Mouse (Mus musculus) limb, embryonic 10.5 days (tissue): ENCODE measurements around the gene Rps17. TPM values are rescaled to one million over a fixed set of nuclear protein-coding genes. Genes with fewer than 3 reads are reported as not detected.

ENCODE experiments used
- DNase-seq: peaks from one replicate; pipeline ENCODE4 v3.0.0-alpha.2; 2017; ENCODE audit warnings: low spot score
- H3K27ac ChIP-seq: fragments of 300-500 bp; sonication (generic); 2 replicates; pipeline ENCODE4 v1.5.1; 2016; ENCODE audit warnings: mild to moderate bottlenecking
- H3K27me3 ChIP-seq: fragments of 300-500 bp; sonication (generic); 2 replicates; pipeline ENCODE4 v1.6.1; 2016; ENCODE audit warnings: low read depth, mild to moderate bottlenecking; ENCODE audit not compliant: poor library complexity, severe bottlenecking
- H3K36me3 ChIP-seq: fragments of 300-500 bp; sonication (generic); 2 replicates; pipeline ENCODE4 v1.6.1; 2016; ENCODE audit warnings: mild to moderate bottlenecking, moderate library complexity
- H3K4me1 ChIP-seq: fragments of 300-500 bp; sonication (generic); 2 replicates; pipeline ENCODE4 v1.6.1; 2016
- H3K4me3 ChIP-seq: fragments of 300-500 bp; sonication (generic); 2 replicates; pipeline ENCODE4 v1.5.1; 2016; ENCODE audit warnings: mild to moderate bottlenecking, moderate library complexity
- H3K9me3 ChIP-seq: fragments of 300-500 bp; sonication (generic); replicated peaks from 2 replicates; pipeline ENCODE4 v1.6.1; 2016; ENCODE audit warnings: mild to moderate bottlenecking
- WGBS: fragments of 180-500 bp; shearing (Covaris S2); methylation state at CpG from one replicate; pipeline ENCODE4 v1.1.7; 2016; 5-methylcytosine and 5-hydroxymethylcytosine counted together
- polyA plus RNA-seq: library from polyadenylated mRNA; unstranded; fragments of >200 nt; fragmentation: Nextera tagmentation; extraction: Ambion mirVana; gene quantifications from 2 replicates; pipeline ENCODE4 v1.2.1, GENCODE M21; 2016

The Rps17 gene
- polyA plus RNA-seq, 1 experiment from 2014 or later, result 1,200 TPM

DNA sequence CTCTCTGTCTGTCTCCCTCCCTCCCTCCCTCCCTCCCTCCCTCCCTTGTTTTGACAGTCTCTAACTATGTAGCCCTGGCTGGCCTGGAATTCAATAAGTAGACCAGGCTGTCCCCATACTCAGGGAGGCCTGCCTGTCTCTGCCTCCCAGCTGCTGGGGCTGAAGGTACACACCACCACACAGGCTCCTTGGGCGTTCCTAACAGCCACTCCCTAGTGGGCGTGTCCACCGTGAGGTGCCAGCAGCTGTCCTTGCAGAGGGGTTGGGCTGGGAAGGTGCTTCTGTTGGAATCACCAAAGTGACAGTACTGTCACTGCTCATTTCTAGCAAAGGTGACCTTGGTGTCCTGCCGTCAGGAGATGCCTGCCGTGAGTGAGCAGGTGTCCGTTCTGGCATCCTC, 18.2 kb downstream of the Rps17 start:
- no peak overlapping the region for H3K4me3 ChIP-seq
- H3K4me1 ChIP-seq, result 0 out of 2 replicates have a peak, but pooled peaks cover 9% of the 10 kb centered on the region
- H3K27me3 ChIP-seq, result no peaks in the 10 kb centered on the region
- no peak overlapping the region for H3K27ac ChIP-seq
- no peaks in the 10 kb centered on the region for H3K9me3 ChIP-seq
- 74% methylated on average over 6 of the region's 6 CpGs for WGBS
- peaks cover 30% of the 10 kb centered on the region for H3K36me3 ChIP-seq
- no peak for DNase-seq

DNA sequence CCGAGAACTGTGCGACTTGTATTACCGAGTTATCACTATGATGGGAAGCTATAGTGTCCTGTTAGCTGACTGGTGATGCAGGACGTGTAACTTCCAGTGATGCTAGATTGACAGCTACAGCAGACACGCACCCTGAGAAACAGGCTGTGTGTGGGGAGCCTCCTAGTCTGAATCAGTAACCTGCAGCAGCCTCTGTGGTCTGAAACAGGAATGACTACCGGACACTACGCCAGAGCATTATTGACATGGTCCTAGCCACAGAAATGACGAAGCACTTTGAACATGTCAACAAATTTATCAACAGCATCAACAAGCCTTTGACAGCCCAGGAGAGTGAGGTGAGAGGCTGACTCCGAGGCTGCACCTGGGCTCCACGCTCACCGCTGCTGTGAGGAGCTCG, 19.0 kb downstream of the Rps17 start:
- Histone ChIP-seq H3K4me1 (peaks cover 13% of the 10 kb centered on the region), H3K36me3 (peaks cover 29% of the 10 kb centered on the region), H3K27me3 (no peaks in the 10 kb centered on the region), H3K27ac (no peak overlapping the region), H3K4me3 (no peak overlapping the region), H3K9me3 (no peaks in the 10 kb centered on the region)
- DNase-seq, result no peak
- 90% methylated on average over 12 of the region's 12 CpGs for WGBS

DNA sequence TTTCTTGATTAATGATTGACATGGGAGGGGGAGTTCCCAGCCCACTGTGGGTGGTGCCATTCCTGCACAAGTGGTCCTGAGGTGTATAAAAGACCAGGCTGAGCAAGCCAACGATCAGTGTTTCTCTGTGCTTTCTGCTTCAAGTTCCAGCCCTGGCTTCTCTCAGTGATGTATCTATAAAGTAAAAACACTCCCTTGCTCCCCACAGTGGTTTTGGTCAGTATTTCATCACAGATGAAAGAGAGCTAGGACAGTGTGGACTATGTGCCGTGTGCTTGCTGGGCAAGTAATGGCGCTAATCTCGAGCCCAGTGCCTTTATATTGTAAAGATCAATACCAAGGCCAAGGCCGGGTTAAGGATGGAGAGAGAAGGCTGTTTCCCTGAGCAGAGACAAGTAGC, 23.3 kb downstream of the Rps17 start:
- Histone ChIP-seq H3K4me3 (no peak overlapping the region), H3K4me1 (peaks cover 21% of the 10 kb centered on the region), H3K36me3 (peaks cover 2% of the 10 kb centered on the region; the same call in 1 of the 2 replicates), H3K9me3 (no peaks in the 10 kb centered on the region), H3K27ac (no peak overlapping the region), H3K27me3 (no peaks in the 10 kb centered on the region)
- no peak for DNase-seq
- 89% methylated on average over 5 of the region's 5 CpGs for WGBS

DNA sequence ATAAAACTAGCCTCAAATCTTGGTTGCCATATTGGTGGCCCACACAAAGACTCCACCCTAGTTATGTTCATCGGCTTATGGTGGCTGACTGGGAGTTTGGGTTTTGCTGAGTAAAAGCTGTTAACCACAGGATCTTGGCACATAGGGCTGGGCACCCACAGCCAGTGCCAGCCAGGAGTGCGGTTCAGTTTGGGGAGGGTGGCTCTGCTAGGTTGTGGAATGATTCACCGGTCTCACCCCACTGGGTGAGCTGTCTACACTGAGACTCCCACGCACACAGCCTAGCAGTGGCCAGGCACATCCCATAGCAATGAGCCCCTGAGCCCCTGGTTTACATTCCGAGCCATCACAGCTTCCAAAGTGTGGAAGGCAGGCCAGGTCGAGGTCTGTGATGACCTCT, 25.3 kb downstream of the Rps17 start:
- H3K27ac ChIP-seq, result no peak overlapping the region
- H3K4me1 ChIP-seq, result peaks cover 21% of the 10 kb centered on the region
- H3K4me3 ChIP-seq, result no peak overlapping the region
- H3K27me3 ChIP-seq, result no peaks in the 10 kb centered on the region
- no peaks in the 10 kb centered on the region for H3K9me3 ChIP-seq
- no peak for DNase-seq
- no peaks in the 10 kb centered on the region for H3K36me3 ChIP-seq
- 81% methylated on average over 6 of the region's 6 CpGs for WGBS

DNA sequence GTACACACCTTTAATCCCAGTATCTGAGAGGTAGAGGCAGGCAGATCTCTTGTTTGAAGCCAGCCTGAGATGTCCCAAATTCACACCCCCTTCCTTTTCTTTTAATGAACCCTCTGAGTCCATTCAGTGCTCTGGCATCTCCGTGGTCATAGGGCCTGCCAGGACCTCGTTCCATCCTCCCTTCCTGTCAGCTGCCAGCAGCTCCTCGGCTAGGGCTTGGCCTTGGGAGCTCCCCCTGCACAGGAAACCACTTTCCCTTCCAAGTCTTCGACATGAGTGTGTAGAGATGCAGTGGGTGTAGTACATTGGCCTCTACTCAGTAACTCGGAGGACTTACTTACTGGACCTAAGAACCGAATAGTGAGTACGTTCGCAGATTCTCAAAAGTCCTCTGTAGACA, 29.5 kb downstream of the Rps17 start:
- H3K9me3 ChIP-seq, result no peaks in the 10 kb centered on the region; the same call in 1 of the 2 replicates
- H3K27ac ChIP-seq, result no peak overlapping the region
- no peaks in the 10 kb centered on the region for H3K36me3 ChIP-seq
- DNase-seq, result no peak
- H3K4me1 ChIP-seq, result peaks cover 16% of the 10 kb centered on the region; the same call in 1 of the 2 replicates
- H3K4me3 ChIP-seq, result no peak overlapping the region
- no peaks in the 10 kb centered on the region for H3K27me3 ChIP-seq
- 76% methylated on average over 8 of the region's 8 CpGs for WGBS

DNA sequence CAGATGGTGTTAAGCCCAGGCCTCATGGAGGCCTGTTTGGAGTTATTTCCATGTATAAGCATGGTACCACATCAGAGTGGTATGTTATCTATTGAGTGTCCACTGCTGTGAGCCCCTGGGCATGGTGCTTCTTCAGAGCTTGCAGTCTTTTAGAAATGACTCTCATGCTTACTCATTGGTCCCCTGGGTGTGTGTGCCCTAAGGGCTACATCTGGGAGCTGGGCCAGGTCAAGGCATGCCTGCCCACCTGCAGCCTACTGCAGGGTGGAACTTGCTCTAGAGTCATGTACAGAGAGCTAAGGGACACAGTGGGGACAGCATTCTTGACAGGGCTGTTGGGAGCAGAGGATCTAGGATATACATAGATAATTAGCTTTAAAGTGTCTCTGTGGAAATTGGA, 33.5 kb downstream of the Rps17 start:
- no peak for DNase-seq
- H3K4me1 ChIP-seq, result peaks cover 9% of the 10 kb centered on the region; the same call in 1 of the 2 replicates

DNA sequence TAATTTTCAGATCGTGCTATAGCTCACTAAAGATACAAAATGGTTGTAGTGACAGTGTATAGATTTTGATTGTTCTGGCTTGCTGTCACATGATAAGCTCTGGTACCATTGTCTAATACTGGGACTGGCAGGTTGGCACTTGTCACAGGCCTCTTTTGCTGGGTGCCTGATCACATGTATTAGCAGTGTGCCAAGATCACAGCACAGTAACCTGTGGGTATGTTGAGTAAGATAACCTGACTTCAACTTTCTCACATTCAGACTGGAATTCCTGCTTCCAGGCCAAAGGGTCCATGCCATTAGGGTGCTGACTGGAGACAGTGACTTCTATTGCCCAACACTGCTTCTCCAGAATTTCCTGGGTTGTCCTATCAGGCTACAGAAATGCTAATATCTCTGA, 33.9 kb downstream of the Rps17 start:
- H3K27ac ChIP-seq, result no peak overlapping the region
- H3K9me3 ChIP-seq, result no peaks in the 10 kb centered on the region; the same call in 1 of the 2 replicates
- H3K4me3 ChIP-seq, result no peak overlapping the region
- no peaks in the 10 kb centered on the region for H3K27me3 ChIP-seq
- no peak for DNase-seq
- H3K4me1 ChIP-seq, result peaks cover 9% of the 10 kb centered on the region; the same call in 1 of the 2 replicates
- no peaks in the 10 kb centered on the region for H3K36me3 ChIP-seq
- WGBS, result 96% methylated on average over 1 of the region's 1 CpGs

More for the DNA sequence above, 33.5 kb downstream of the Rps17 start:
- Histone ChIP-seq H3K27ac (no peak overlapping the region), H3K4me3 (no peak overlapping the region), H3K36me3 (no peaks in the 10 kb centered on the region), H3K27me3 (no peaks in the 10 kb centered on the region), H3K9me3 (no peaks in the 10 kb centered on the region; the same call in 1 of the 2 replicates)

DNA sequence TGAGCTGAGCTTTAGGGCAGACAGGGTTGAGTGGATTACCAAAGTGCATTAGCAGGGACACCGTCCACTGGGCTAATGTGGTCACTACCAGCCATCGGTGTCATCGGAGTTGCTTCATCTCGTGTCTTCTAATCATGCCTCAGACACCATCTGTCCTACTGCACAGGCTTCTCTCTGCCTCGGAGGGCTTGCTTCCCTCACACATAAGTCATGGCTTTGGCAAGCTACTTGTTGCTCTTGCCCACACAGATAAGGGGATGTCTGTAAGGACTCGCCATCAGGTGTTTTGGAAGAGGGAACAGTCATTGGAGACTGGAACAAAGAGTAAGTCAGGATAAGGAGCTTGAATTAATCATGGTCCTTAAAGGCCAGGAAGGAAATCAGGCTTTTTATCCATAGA, 35.8 kb downstream of the Rps17 start:
- peaks cover 7% of the 10 kb centered on the region; the same call in 1 of the 2 replicates for H3K4me1 ChIP-seq
- no peak overlapping the region for H3K27ac ChIP-seq
- no peak overlapping the region for H3K4me3 ChIP-seq
- WGBS, result 90% methylated on average over 6 of the region's 6 CpGs
- H3K27me3 ChIP-seq, result no peaks in the 10 kb centered on the region
- DNase-seq, result no peak
- H3K9me3 ChIP-seq, result no peaks in the 10 kb centered on the region; the same call in 1 of the 2 replicates
- no peaks in the 10 kb centered on the region for H3K36me3 ChIP-seq

DNA sequence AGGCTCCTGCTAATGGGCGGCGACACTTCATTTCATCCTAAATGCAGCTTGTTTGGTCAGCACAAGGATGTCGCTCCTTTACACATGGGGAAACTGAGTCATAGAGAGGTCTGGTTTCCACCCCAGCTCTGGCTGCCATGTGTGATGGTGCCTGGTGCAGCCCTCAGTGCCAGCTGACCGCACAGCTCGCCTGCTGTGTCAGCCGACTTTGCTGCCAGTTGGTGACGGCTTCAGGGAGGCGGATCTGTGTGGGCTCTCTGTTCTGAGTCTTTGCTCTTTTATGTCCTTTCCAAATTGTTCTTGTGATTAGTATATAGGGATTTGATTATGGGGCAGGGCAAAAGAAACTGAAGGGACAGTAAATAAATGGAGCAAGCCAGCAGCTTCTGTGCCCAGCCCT, 37.3 kb downstream of the Rps17 start:
- H3K4me3 ChIP-seq, result no peak overlapping the region
- no peaks in the 10 kb centered on the region; the same call in 1 of the 2 replicates for H3K9me3 ChIP-seq
- H3K27ac ChIP-seq, result no peak overlapping the region
- 82% methylated on average over 8 of the region's 8 CpGs for WGBS
- H3K36me3 ChIP-seq, result no peaks in the 10 kb centered on the region
- no peaks in the 10 kb centered on the region for H3K4me1 ChIP-seq
- no peak for DNase-seq
- no peaks in the 10 kb centered on the region for H3K27me3 ChIP-seq

DNA sequence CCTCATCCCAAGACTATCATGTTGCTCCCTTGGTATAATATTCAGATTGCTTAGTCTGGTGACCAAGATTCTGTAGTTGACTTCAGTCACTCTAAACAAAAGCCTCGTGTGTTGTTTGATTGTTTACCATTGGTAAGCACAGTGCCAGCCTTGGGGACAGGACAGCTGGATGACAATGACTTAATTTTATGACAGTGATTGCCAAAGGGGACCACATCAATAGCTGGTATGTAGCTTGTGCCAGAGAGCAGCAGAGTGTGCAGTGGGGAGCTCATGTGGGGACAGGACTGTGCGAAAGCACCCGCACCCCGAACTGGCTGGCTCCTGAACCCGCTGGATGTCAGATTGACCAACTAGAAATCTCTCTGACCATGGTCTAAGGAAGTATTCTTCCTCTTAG, 40.4 kb downstream of the Rps17 start:
- no peak for DNase-seq
- no peak overlapping the region for H3K4me3 ChIP-seq
- H3K27me3 ChIP-seq, result no peaks in the 10 kb centered on the region
- no peaks in the 10 kb centered on the region for H3K36me3 ChIP-seq
- H3K27ac ChIP-seq, result no peak overlapping the region
- 93% methylated on average over 5 of the region's 5 CpGs for WGBS
- peaks cover 9% of the 10 kb centered on the region for H3K4me1 ChIP-seq
- H3K9me3 ChIP-seq, result no peaks in the 10 kb centered on the region

DNA sequence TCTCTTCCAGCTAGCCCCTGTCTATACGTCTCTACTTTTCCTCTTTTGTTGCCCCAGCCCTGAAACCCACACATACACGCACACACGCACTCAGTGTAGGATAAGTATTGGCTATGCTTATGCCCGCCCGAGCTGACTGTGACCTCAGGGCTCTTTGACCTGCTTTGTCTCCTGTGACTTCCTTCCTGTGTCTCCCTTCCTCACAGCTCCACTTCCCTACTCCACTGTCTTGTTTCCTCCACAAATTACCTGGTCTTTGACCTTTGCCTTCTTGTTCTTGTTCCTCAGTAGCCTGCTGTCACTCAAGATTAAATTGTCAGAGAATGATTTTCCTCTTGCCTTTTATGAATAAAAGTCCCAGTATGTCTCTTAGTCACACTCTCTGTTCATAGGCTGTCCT, 41.0 kb downstream of the Rps17 start:
- H3K27ac ChIP-seq, result no peak overlapping the region
- no peaks in the 10 kb centered on the region for H3K36me3 ChIP-seq
- DNase-seq, result no peak
- H3K4me1 ChIP-seq, result peaks cover 9% of the 10 kb centered on the region
- no peak overlapping the region for H3K4me3 ChIP-seq
- no peaks in the 10 kb centered on the region for H3K27me3 ChIP-seq
- WGBS, result 86% methylated on average over 5 of the region's 5 CpGs
- H3K9me3 ChIP-seq, result no peaks in the 10 kb centered on the region

DNA sequence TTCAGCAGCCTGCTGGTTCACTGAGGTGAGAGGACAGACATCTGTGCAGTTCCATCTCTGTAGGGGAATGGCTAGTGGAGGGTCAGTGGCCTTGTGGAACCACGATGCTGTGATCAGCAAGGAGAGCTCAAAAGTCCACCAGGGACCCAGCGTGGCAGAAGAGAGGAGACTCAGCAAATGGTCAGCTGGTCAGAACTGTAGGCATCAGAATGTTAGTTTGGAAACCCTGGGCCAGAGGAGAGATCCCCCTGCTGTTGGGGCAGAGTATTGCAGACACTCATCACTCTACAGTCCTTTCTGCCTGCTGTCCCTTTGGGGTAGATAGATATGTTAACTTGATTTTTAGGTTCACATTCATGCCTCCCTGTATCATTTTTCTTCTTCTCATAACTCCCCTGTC, 41.4 kb downstream of the Rps17 start:
- H3K27me3 ChIP-seq, result no peaks in the 10 kb centered on the region
- no peaks in the 10 kb centered on the region for H3K9me3 ChIP-seq
- H3K4me1 ChIP-seq, result peaks cover 9% of the 10 kb centered on the region
- no peak overlapping the region for H3K4me3 ChIP-seq
- DNase-seq, result no peak
- H3K36me3 ChIP-seq, result no peaks in the 10 kb centered on the region
- no peak overlapping the region for H3K27ac ChIP-seq
- 94% methylated on average over 2 of the region's 2 CpGs for WGBS

DNA sequence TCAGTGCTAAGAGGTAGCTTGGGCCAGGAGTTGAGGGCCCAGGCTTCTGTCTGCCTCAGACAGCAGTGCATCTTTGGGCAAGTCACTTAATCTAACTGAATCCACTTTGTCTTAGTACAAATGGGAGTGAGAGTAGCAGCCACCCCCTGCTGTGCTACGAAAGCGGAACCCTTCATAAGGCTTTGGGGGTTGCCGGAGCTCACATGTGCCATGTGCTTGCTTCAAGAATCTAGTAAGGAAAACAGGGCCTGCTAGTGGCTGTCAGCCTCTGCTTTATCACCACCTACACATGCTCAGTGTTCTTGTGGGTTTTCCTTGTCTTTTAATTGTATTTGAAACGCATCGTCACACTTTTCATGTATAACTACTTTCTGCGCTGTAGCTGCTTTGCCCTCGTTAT, 43.7 kb downstream of the Rps17 start:
- no peak for DNase-seq
- no peaks in the 10 kb centered on the region for H3K27me3 ChIP-seq
- H3K4me1 ChIP-seq, result peaks cover 13% of the 10 kb centered on the region
- H3K36me3 ChIP-seq, result no peaks in the 10 kb centered on the region
- H3K4me3 ChIP-seq, result no peak overlapping the region
- H3K27ac ChIP-seq, result peak overlapping the region; percentile 46; the same call in 1 of the 2 replicates
- 77% methylated on average over 7 of the region's 7 CpGs for WGBS
- no peaks in the 10 kb centered on the region for H3K9me3 ChIP-seq

DNA sequence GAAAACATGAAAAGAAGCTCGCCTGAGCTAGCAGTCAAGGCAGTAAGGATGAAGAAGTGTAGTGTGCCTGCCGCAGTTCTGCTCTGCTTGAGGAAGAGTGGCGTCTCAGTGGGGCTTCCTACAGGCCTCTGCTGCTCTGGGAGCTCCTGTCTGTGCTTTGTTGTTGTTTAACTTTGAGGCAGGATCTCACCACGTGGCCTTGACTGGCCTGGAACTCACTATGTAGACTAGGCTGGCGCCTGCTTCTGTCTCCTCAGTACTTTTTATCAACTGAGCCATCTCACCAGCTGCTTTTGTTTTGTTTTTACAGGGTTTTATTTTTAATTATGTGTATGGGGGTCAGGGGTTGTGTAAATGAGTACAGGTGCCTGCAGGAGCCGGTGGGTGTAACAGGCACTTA, 46.8 kb downstream of the Rps17 start:
- DNase-seq, result no peak
- H3K4me1 ChIP-seq, result peaks cover 27% of the 10 kb centered on the region
- H3K27ac ChIP-seq, result peak overlapping the region; percentile 66; the same call in 1 of the 2 replicates
- no peaks in the 10 kb centered on the region for H3K36me3 ChIP-seq
- no peaks in the 10 kb centered on the region for H3K27me3 ChIP-seq
- no peak overlapping the region for H3K4me3 ChIP-seq
- H3K9me3 ChIP-seq, result no peaks in the 10 kb centered on the region
- WGBS, result 27% methylated on average over 6 of the region's 6 CpGs
